Mouse (Mus musculus) lung, postnatal 0 days (tissue): ENCODE results near the gene Wdr63. TPM values are rescaled to one million over a fixed set of nuclear protein-coding genes. Genes with fewer than 3 reads are reported as not detected.

Source experiments
- ATAC-seq: fragments of 200-750 bp; cut with Nextera tagmentation; 2 replicates; pipeline ENCODE4 v1.8.0; 2017; ENCODE audit warnings: moderate library complexity
- DNase-seq: peaks from one replicate; pipeline ENCODE4 v3.0.0-alpha.2; 2016; ENCODE audit warnings: low spot score
- H3K27ac ChIP-seq: fragments of 300-500 bp; sonication (generic); 2 replicates; pipeline ENCODE4 v1.5.1; 2014; ENCODE audit warnings: antibody characterized with exemption, mild to moderate bottlenecking, low read length, mixed read lengths
- H3K27me3 ChIP-seq: fragments of 300-500 bp; sonication (generic); replicated peaks from 2 replicates; pipeline ENCODE4 v1.6.1; 2014; ENCODE audit warnings: low read length, mixed read lengths; ENCODE audit not compliant: insufficient read depth
- H3K36me3 ChIP-seq: fragments of 300-500 bp; sonication (generic); 2 replicates; pipeline ENCODE4 v1.6.1; 2014; ENCODE audit warnings: low read length, mixed read lengths; ENCODE audit not compliant: insufficient read depth
- H3K4me1 ChIP-seq: fragments of 300-500 bp; sonication (generic); 2 replicates; pipeline ENCODE4 v1.6.1; 2014; ENCODE audit warnings: antibody characterized with exemption, low read depth, low read length, mixed read lengths; ENCODE audit not compliant: insufficient read depth
- H3K4me2 ChIP-seq: fragments of 300-500 bp; sonication (generic); replicated peaks from 2 replicates; pipeline ENCODE4 v1.6.1; 2014; ENCODE audit warnings: low read depth, mild to moderate bottlenecking, low read length, moderate library complexity, mixed read lengths
- H3K4me3 ChIP-seq: fragments of 300-500 bp; sonication (generic); 2 replicates; pipeline ENCODE4 v1.5.1; 2014; ENCODE audit warnings: low read depth, low read length
- H3K9ac ChIP-seq: fragments of 300-500 bp; sonication (generic); replicated peaks from 2 replicates; pipeline ENCODE4 v1.6.1; 2014; ENCODE audit warnings: low read depth, mild to moderate bottlenecking
- H3K9me3 ChIP-seq: fragments of 300-500 bp; sonication (generic); 2 replicates; pipeline ENCODE4 v1.6.1; 2016; ENCODE audit warnings: low read length, mixed read lengths
- CTCF ChIP-seq: IDR thresholded peaks from 2 replicates; pipeline ENCODE4 v1.5.1; 2016; ENCODE audit warnings: antibody characterized with exemption, mild to moderate bottlenecking
- EP300 ChIP-seq: IDR thresholded peaks from 2 replicates; pipeline ENCODE4 v1.6.1; 2016; ENCODE audit warnings: antibody characterized with exemption, mild to moderate bottlenecking, control low read depth
- WGBS: fragments of 180-500 bp; shearing (Covaris S2); extraction: QIAGEN DNeasy Blood & Tissue Kit; methylation state at CpG from one replicate; pipeline ENCODE4 v1.1.7; 2014; 5-methylcytosine and 5-hydroxymethylcytosine counted together
- polyA plus RNA-seq: library from polyadenylated mRNA; unstranded; fragments of >200 nt; fragmentation: Nextera tagmentation; extraction: Ambion mirVana; gene quantifications from 2 replicates; pipeline ENCODE4 v1.2.1, GENCODE M21; 2015

Wdr63 gene
- polyA plus RNA-seq, 1 experiment from 2014 or later: 2.9 TPM

GRCm38 (mm10) chr3:146146131-146146530 is 38.2 kb upstream of the Wdr63 start:
- Histone ChIP-seq H3K9me3 (no peaks in the 10 kb centered on the region), H3K9ac (no peak overlapping the region), H3K27me3 (no peaks in the 10 kb centered on the region), H3K4me3 (no peak overlapping the region), H3K4me1 (0 out of 2 replicates have a peak, but pooled peaks cover 4% of the 10 kb centered on the region), H3K4me2 (no peak overlapping the region), H3K36me3 (no peaks in the 10 kb centered on the region), H3K27ac (no peak overlapping the region)
- no peak for ATAC-seq
- TF ChIP-seq CTCF: no peak
- TF ChIP-seq EP300: no peak
- no peak for DNase-seq
- 51% methylated on average over 5 of the region's 5 CpGs for WGBS

GRCm38 (mm10) chr3:146145501-146145900 is 37.6 kb upstream of the Wdr63 start:
- no peak for DNase-seq
- H3K27me3 ChIP-seq: no peaks in the 10 kb centered on the region
- 52% methylated on average over 5 of the region's 5 CpGs for WGBS
- TF ChIP-seq CTCF (0 out of 2 replicates have a peak, but pooled peaks have one; percentile 11), EP300 (no peak)
- no peak overlapping the region for H3K4me3 ChIP-seq
- no peak overlapping the region for H3K27ac ChIP-seq
- no peaks in the 10 kb centered on the region for H3K36me3 ChIP-seq
- ATAC-seq: no peak
- no peak overlapping the region for H3K9ac ChIP-seq
- 0 out of 2 replicates have a peak, but pooled peaks cover 4% of the 10 kb centered on the region for H3K4me1 ChIP-seq
- H3K4me2 ChIP-seq: no peak overlapping the region
- no peaks in the 10 kb centered on the region for H3K9me3 ChIP-seq

- TF ChIP-seq EP300 (no peak), CTCF (no peak)
- ATAC-seq: no peak
- Histone ChIP-seq H3K4me1 (no peaks in the 10 kb centered on the region), H3K4me3 (no peak overlapping the region), H3K27me3 (no peaks in the 10 kb centered on the region), H3K9ac (no peak overlapping the region), H3K4me2 (no peak overlapping the region), H3K9me3 (no peaks in the 10 kb centered on the region), H3K27ac (no peak overlapping the region), H3K36me3 (no peaks in the 10 kb centered on the region)
- WGBS: 87% methylated on average over 7 of the region's 7 CpGs
- no peak for DNase-seq
Observed at GRCm38 (mm10) chr3:146142523-146142922, 34.6 kb upstream of the Wdr63 start.

- 91% methylated on average over 7 of the region's 7 CpGs for WGBS
- no peaks in the 10 kb centered on the region for H3K9me3 ChIP-seq
- H3K4me3 ChIP-seq: no peak overlapping the region
- H3K4me1 ChIP-seq: no peaks in the 10 kb centered on the region
- no peak for TF ChIP-seq CTCF
- TF ChIP-seq EP300: no peak
- DNase-seq (no peak), ATAC-seq (no peak)
- no peak overlapping the region for H3K27ac ChIP-seq
- H3K36me3 ChIP-seq: no peaks in the 10 kb centered on the region
- no peak overlapping the region for H3K9ac ChIP-seq
- H3K4me2 ChIP-seq: no peak overlapping the region
- H3K27me3 ChIP-seq: no peaks in the 10 kb centered on the region
Observed at GRCm38 (mm10) chr3:146140276-146140675, 32.3 kb upstream of the Wdr63 start.

- Histone ChIP-seq H3K27me3 (no peaks in the 10 kb centered on the region), H3K36me3 (no peaks in the 10 kb centered on the region), H3K9me3 (no peaks in the 10 kb centered on the region), H3K4me3 (no peak overlapping the region), H3K4me2 (no peak overlapping the region), H3K4me1 (no peaks in the 10 kb centered on the region), H3K9ac (no peak overlapping the region), H3K27ac (no peak overlapping the region)
- DNase-seq: peak; percentile 42
- ATAC-seq: peak; percentile 41; the same call in 1 of the 2 replicates
- TF ChIP-seq CTCF: peak; percentile 59
- no peak for TF ChIP-seq EP300
- WGBS: 30% methylated on average over 10 of the region's 10 CpGs
Observed at GRCm38 (mm10) chr3:146136422-146136821, 28.5 kb upstream of the Wdr63 start.

GRCm38 (mm10) chr3:146135417-146135816 is 27.5 kb upstream of the Wdr63 start:
- H3K4me2 ChIP-seq: no peak overlapping the region
- no peaks in the 10 kb centered on the region for H3K27me3 ChIP-seq
- 58% methylated on average over 2 of the region's 2 CpGs for WGBS
- no peaks in the 10 kb centered on the region for H3K4me1 ChIP-seq
- H3K36me3 ChIP-seq: no peaks in the 10 kb centered on the region
- H3K9me3 ChIP-seq: no peaks in the 10 kb centered on the region
- no peak for DNase-seq
- no peak overlapping the region for H3K4me3 ChIP-seq
- no peak for TF ChIP-seq CTCF
- TF ChIP-seq EP300: no peak
- no peak for ATAC-seq
- no peak overlapping the region for H3K9ac ChIP-seq
- no peak overlapping the region for H3K27ac ChIP-seq

GRCm38 (mm10) chr3:146134834-146135233 is 26.9 kb upstream of the Wdr63 start:
- H3K4me3 ChIP-seq: no peak overlapping the region
- 71% methylated on average over 9 of the region's 9 CpGs for WGBS
- DNase-seq: no peak
- no peak overlapping the region for H3K27ac ChIP-seq
- no peak overlapping the region for H3K9ac ChIP-seq
- no peak overlapping the region for H3K4me2 ChIP-seq
- TF ChIP-seq CTCF (no peak), EP300 (no peak)
- H3K4me1 ChIP-seq: no peaks in the 10 kb centered on the region
- no peak for ATAC-seq
- no peaks in the 10 kb centered on the region for H3K27me3 ChIP-seq
- H3K9me3 ChIP-seq: no peaks in the 10 kb centered on the region
- no peaks in the 10 kb centered on the region for H3K36me3 ChIP-seq
